Mouse (Mus musculus) midbrain, postnatal 0 days (tissue): ENCODE measurements around the gene Trcg1. TPM values are rescaled to one million over a fixed set of nuclear protein-coding genes. Genes with fewer than 3 reads are reported as not detected.

Source experiments
- ATAC-seq: fragments of 200-750 bp; cut with Nextera tagmentation; 2 replicates; pipeline ENCODE4 v1.8.0; 2017; ENCODE audit warnings: moderate number of reproducible peaks, mild to moderate bottlenecking, moderate TSS enrichment, moderate library complexity; ENCODE audit not compliant: low FRiP score
- DNase-seq: peaks from one replicate; pipeline ENCODE4 v3.0.0-alpha.2; 2015; ENCODE audit warnings: low spot score
- H3K27ac ChIP-seq: fragments of 300-500 bp; sonication (generic); 2 replicates; pipeline ENCODE4 v1.5.1; 2014; ENCODE audit warnings: low read depth, mild to moderate bottlenecking, low read length, mixed read lengths
- H3K27me3 ChIP-seq: fragments of 300-500 bp; sonication (generic); 2 replicates; pipeline ENCODE4 v1.6.1; 2014; ENCODE audit warnings: low read length, control low read depth, mixed read lengths; ENCODE audit not compliant: insufficient read depth
- H3K36me3 ChIP-seq: fragments of 300-500 bp; sonication (generic); 2 replicates; pipeline ENCODE4 v1.6.1; 2014; ENCODE audit warnings: low read length, control low read depth, mixed read lengths; ENCODE audit not compliant: insufficient read depth
- H3K4me1 ChIP-seq: fragments of 300-500 bp; sonication (generic); 2 replicates; pipeline ENCODE4 v1.6.1; 2014; ENCODE audit warnings: mild to moderate bottlenecking, control low read depth, antibody characterized with exemption, low read length, mixed read lengths; ENCODE audit not compliant: insufficient read depth
- H3K4me2 ChIP-seq: fragments of 300-500 bp; sonication (generic); 2 replicates; pipeline ENCODE4 v1.6.1; 2014; ENCODE audit warnings: low read depth, mild to moderate bottlenecking, low read length, mixed read lengths; ENCODE audit not compliant: poor library complexity, severe bottlenecking
- H3K4me3 ChIP-seq: fragments of 300-500 bp; sonication (generic); 2 replicates; pipeline ENCODE4 v1.5.1; 2014; ENCODE audit warnings: low read depth, mild to moderate bottlenecking, low read length, moderate library complexity
- H3K9ac ChIP-seq: fragments of 300-500 bp; sonication (generic); replicated peaks from 2 replicates; pipeline ENCODE4 v1.6.1; 2014; ENCODE audit warnings: mild to moderate bottlenecking, low read length, moderate library complexity, mixed read lengths; ENCODE audit not compliant: poor library complexity, severe bottlenecking
- H3K9me3 ChIP-seq: fragments of 300-500 bp; sonication (generic); 2 replicates; pipeline ENCODE4 v1.6.1; 2016; ENCODE audit warnings: low read length, control low read depth
- CTCF ChIP-seq: IDR thresholded peaks from 2 replicates; pipeline ENCODE4 v1.5.1; 2016; ENCODE audit warnings: antibody characterized with exemption, mild to moderate bottlenecking
- WGBS: fragments of 180-500 bp; shearing (Covaris S2); extraction: QIAGEN DNeasy Blood & Tissue Kit; methylation state at CpG from one replicate; pipeline ENCODE4 v1.1.7; 2014; 5-methylcytosine and 5-hydroxymethylcytosine counted together
- polyA plus RNA-seq: library from polyadenylated mRNA; unstranded; fragments of >200 nt; fragmentation: Nextera tagmentation; extraction: Ambion mirVana; gene quantifications from 2 replicates; pipeline ENCODE4 v1.2.1, GENCODE M21; 2015
- total RNA-seq: library from RNA; depleted of rRNA; stranded (reverse); fragments of >200 nt; gene quantifications from 2 replicates; pipeline ENCODE4 v1.2.3, GENCODE M21; 2014; rRNA removed

The Trcg1 gene
- total and polyA plus RNA-seq, 2 experiments from 2014 or later: not detected

DNA sequence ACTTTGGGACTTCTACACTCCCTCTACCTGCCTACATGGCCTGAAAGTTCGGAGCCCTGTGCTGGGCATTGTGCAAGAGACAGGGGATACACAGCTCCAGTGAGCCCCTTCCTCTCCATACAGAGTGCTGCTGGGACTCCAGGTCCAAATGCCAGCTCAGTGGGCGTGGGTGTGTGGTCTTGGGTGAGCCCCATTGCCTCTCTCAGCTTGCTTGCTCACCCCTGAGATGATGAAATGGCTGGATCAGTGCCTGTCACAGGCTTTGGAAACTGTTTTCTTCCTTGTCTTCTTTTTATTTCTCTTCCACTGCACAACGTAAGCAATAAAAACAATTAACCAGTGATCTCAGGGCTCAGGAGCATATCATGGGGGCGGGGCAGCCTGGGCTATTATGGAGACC is 47.0 kb downstream of the Trcg1 start:
- Histone ChIP-seq H3K4me2 (no peak overlapping the region), H3K4me1 (0 out of 2 replicates have a peak, but pooled peaks cover 7% of the 10 kb centered on the region), H3K4me3 (no peak overlapping the region), H3K27me3 (no peaks in the 10 kb centered on the region), H3K36me3 (no peaks in the 10 kb centered on the region), H3K9me3 (no peaks in the 10 kb centered on the region), H3K27ac (no peak overlapping the region), H3K9ac (no peak overlapping the region)
- DNase-seq (no peak), ATAC-seq (no peak)
- TF ChIP-seq CTCF: no peak
- WGBS: 79% methylated on average over 4 of the region's 4 CpGs

GRCm38 (mm10) chr9:57287183-57287582 is 50.8 kb downstream of the Trcg1 start:
- Histone ChIP-seq H3K27ac (no peak overlapping the region), H3K9ac (no peak overlapping the region), H3K4me1 (no peaks in the 10 kb centered on the region), H3K36me3 (no peaks in the 10 kb centered on the region), H3K9me3 (no peaks in the 10 kb centered on the region), H3K4me3 (no peak overlapping the region), H3K4me2 (no peak overlapping the region), H3K27me3 (no peaks in the 10 kb centered on the region)
- no peak for DNase-seq
- WGBS: 89% methylated on average over 6 of the region's 6 CpGs
- no peak for TF ChIP-seq CTCF
- no peak for ATAC-seq

DNA sequence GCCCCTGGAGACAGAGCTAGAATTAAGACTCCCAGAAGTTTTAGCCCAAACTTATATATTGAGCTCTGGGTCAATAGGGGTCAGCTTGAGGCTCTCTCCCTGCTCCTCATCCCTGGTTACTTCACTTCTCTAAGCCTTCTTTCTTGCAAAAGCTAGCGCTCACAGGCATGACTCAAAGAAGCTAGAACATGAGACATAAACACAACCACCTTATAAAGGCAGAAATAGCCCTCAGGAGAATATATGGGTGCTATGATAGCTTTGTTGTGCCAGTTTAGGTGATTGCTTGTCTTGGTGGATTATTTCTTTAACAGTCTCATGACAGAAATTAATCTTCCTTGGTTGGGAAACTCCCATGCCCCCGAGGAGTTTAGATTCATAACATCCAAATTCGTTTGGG is 58.5 kb downstream of the Trcg1 start:
- Histone ChIP-seq H3K27ac (no peak overlapping the region), H3K4me3 (no peak overlapping the region), H3K36me3 (no peaks in the 10 kb centered on the region), H3K4me2 (no peak overlapping the region), H3K4me1 (no peaks in the 10 kb centered on the region), H3K27me3 (no peaks in the 10 kb centered on the region), H3K9ac (no peak overlapping the region), H3K9me3 (peaks cover 4% of the 10 kb centered on the region; the same call in 1 of the 2 replicates)
- TF ChIP-seq CTCF: no peak
- ATAC-seq (no peak), DNase-seq (no peak)
- WGBS: 82% methylated on average over 3 of the region's 3 CpGs

DNA sequence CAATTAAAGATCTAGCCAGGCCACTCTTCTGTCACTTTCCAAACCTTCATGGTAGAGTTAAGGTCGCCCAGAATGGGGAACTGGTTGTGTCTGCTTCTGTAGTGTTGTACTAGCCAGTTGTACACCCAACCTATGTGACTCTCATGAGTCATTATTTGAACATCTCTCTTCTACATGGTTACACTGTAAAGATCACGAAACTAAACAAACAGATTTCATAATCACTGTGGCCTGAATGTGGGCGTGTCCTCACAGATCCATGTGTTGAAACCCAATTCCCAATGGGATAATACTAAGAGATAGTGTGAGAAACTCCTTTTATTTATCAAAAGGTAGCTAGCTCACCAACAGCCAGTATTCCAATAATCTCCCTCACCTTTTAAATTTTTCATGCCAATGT is 59.3 kb downstream of the Trcg1 start:
- no peaks in the 10 kb centered on the region for H3K36me3 ChIP-seq
- ATAC-seq (no peak), DNase-seq (no peak)
- no peaks in the 10 kb centered on the region for H3K4me1 ChIP-seq
- WGBS: 85% methylated on average over 3 of the region's 3 CpGs
- H3K4me3 ChIP-seq: no peak overlapping the region
- H3K9ac ChIP-seq: no peak overlapping the region
- no peak overlapping the region for H3K27ac ChIP-seq
- no peaks in the 10 kb centered on the region for H3K27me3 ChIP-seq
- no peak for TF ChIP-seq CTCF
- peaks cover 4% of the 10 kb centered on the region; the same call in 1 of the 2 replicates for H3K9me3 ChIP-seq
- H3K4me2 ChIP-seq: no peak overlapping the region

GRCm38 (mm10) chr9:57296277-57296676 is 59.9 kb downstream of the Trcg1 start:
- H3K36me3 ChIP-seq: no peaks in the 10 kb centered on the region
- DNase-seq: no peak
- no peaks in the 10 kb centered on the region for H3K27me3 ChIP-seq
- no peak overlapping the region for H3K4me2 ChIP-seq
- no peak overlapping the region for H3K27ac ChIP-seq
- 60% methylated on average over 8 of the region's 8 CpGs for WGBS
- H3K4me3 ChIP-seq: no peak overlapping the region
- no peaks in the 10 kb centered on the region for H3K4me1 ChIP-seq
- TF ChIP-seq CTCF: no peak
- no peak for ATAC-seq
- H3K9me3 ChIP-seq: peaks cover 4% of the 10 kb centered on the region; the same call in 1 of the 2 replicates
- H3K9ac ChIP-seq: no peak overlapping the region

GRCm38 (mm10) chr9:57297938-57298337 is 61.6 kb downstream of the Trcg1 start:
- no peak for ATAC-seq
- Histone ChIP-seq H3K9me3 (peaks cover 4% of the 10 kb centered on the region; the same call in 1 of the 2 replicates), H3K4me2 (no peak overlapping the region), H3K4me1 (no peaks in the 10 kb centered on the region), H3K27me3 (no peaks in the 10 kb centered on the region), H3K27ac (no peak overlapping the region), H3K36me3 (no peaks in the 10 kb centered on the region), H3K9ac (no peak overlapping the region), H3K4me3 (no peak overlapping the region)
- 94% methylated on average over 2 of the region's 2 CpGs for WGBS
- no peak for TF ChIP-seq CTCF
- DNase-seq: no peak

Other genes with a start within 250 kb of the Trcg1 start
- 44.4 and 52.2 TPM in 2 replicates for gene Ptpn9, start 241.6 kb upstream of the Trcg1 start, total RNA-seq
- gene Ptpn9, start 241.6 kb upstream of the Trcg1 start, polyA plus RNA-seq: 20.5 and 21.5 TPM in 2 replicates
- 46.7 and 85.7 TPM in 2 replicates for gene Sin3a, start 164.5 kb upstream of the Trcg1 start, total RNA-seq
- 13.4 and 14.6 TPM in 2 replicates for gene Sin3a, start 164.5 kb upstream of the Trcg1 start, polyA plus RNA-seq
- gene Man2c1, start 105.9 kb upstream of the Trcg1 start, total RNA-seq: 161 and 186 TPM in 2 replicates
- gene Man2c1, start 105.9 kb upstream of the Trcg1 start, polyA plus RNA-seq: 69.9 and 79.3 TPM in 2 replicates
- gene Neil1, start 88.3 kb upstream of the Trcg1 start, total RNA-seq: 6.1 and 7.8 TPM in 2 replicates
- gene Neil1, start 88.3 kb upstream of the Trcg1 start, polyA plus RNA-seq: 6.2 TPM in 2 replicates
- gene Commd4, start 78.2 kb upstream of the Trcg1 start, total RNA-seq: 56.9 and 72.8 TPM in 2 replicates
- gene Commd4, start 78.2 kb upstream of the Trcg1 start, polyA plus RNA-seq: 184 and 201 TPM in 2 replicates
- 10.9 and 13.0 TPM in 2 replicates for gene 1700017B05Rik, start 26.1 kb downstream of the Trcg1 start, total RNA-seq
- gene 1700017B05Rik, start 26.1 kb downstream of the Trcg1 start, polyA plus RNA-seq: 4.5 and 5.0 TPM in 2 replicates
- 23.1 and 29.7 TPM in 2 replicates for gene Ppcdc, start 203.6 kb downstream of the Trcg1 start, total RNA-seq
- gene Ppcdc, start 203.6 kb downstream of the Trcg1 start, polyA plus RNA-seq: 15.0 and 17.6 TPM in 2 replicates
- gene Scamp5, start 231.5 kb downstream of the Trcg1 start, total RNA-seq: 389 and 404 TPM in 2 replicates
- 206 and 213 TPM in 2 replicates for gene Scamp5, start 231.5 kb downstream of the Trcg1 start, polyA plus RNA-seq